Mouse (Mus musculus): ENCODE measurements around the gene Frs2. TPM values are rescaled to one million over a fixed set of nuclear protein-coding genes. Genes with fewer than 3 reads are reported as not detected.

The Frs2 gene
- polyA plus RNA-seq (2015; fragmentation: Nextera tagmentation; extraction: Ambion mirVana), result 14.2 and 16.8 TPM in 2 replicates

DNA sequence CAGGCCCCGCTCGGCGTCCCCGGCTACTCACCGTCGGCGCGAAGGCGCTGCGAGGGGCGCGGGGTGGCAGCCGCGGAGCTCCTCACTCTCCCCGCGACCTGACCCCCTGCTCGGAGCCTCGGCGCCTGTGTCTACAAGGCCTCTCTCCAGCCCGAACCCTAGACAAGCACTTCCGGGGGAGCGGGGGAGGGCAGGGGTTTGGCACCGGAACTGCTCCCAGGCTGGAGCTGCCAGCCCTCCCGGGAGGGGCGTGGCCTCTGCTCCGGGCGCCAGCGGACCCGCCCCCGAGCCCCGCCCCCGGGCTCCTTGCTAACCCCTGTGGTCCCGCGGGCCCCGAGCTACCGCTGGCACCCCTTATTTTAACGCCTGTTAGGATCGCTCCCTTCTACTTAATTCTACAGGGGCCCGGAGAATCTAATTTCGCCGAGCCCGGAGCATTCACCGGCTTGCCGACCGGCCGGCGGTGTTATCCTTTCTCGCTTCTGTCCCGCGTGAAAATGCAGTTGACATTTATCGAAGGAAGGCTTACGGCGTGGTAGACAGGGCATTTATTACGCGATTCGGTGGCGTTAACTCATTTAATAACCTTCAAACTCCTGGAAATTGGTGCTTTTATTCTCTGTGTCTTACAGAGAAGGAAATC is at the start of gene Frs2:
Frs2 (minus strand) TSS at position 174 of the 643 bp plus-strand sequence.
- peak within 1 kb of the TSS; percentile 81 for H3K4me2 ChIP-seq (replicated peaks)
- peaks cover 30% of the 10 kb centered on the region for H3K4me1 ChIP-seq (replicated peaks)
- WGBS, result under 1% methylated on average over 54 of the region's 57 CpGs
- peak within 1 kb of the TSS; percentile 91 for H3K27ac ChIP-seq
- H3K36me3 ChIP-seq, result no peaks in the 10 kb centered on the region
- peak within 1 kb of the TSS; percentile 97 for H3K9ac ChIP-seq
- H3K4me3 ChIP-seq (replicated peaks), result peak within 1 kb of the TSS; percentile 100
- H3K27me3 ChIP-seq (replicated peaks), result no peaks in the 10 kb centered on the region
- ATAC-seq, result peak; percentile 95
- H3K9me3 ChIP-seq, result no peaks in the 10 kb centered on the region

DNA sequence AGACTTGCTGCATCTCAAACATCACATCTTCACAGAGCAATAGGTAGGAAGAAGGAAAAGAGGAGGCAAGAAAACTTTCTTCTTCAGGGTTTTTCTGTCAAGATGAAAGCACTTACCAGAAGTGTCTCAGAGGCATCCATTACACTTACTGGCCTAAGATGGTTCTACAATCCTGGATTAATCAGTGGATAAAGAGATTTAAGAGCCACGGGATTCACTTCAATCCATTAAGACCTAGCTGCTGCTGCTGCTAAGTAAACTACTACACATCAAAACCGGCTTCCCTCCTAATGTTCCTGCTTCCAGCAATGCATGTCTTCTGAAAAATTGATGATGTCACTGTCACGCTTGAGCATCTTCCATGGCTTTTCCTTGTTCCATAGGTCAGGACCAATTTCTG is 48.4 kb upstream of the Frs2 start:
- H3K4me2 ChIP-seq (replicated peaks), result no peak overlapping the region
- H3K27me3 ChIP-seq (replicated peaks), result no peaks in the 10 kb centered on the region
- H3K36me3 ChIP-seq, result no peaks in the 10 kb centered on the region
- 82% methylated on average over 3 of the region's 3 CpGs for WGBS
- H3K4me3 ChIP-seq (replicated peaks), result no peak overlapping the region
- no peak overlapping the region for H3K9ac ChIP-seq
- no peak for ATAC-seq
- H3K9me3 ChIP-seq, result no peaks in the 10 kb centered on the region
- H3K4me1 ChIP-seq (replicated peaks), result 0 out of 2 replicates have a peak, but pooled peaks cover 5% of the 10 kb centered on the region
- H3K27ac ChIP-seq, result no peak overlapping the region

GRCm38 (mm10) chr10:117195748-117196147 is 47.4 kb upstream of the Frs2 start:
- H3K4me1 ChIP-seq (replicated peaks), result 0 out of 2 replicates have a peak, but pooled peaks cover 5% of the 10 kb centered on the region
- no peak overlapping the region for H3K4me3 ChIP-seq (replicated peaks)
- no peaks in the 10 kb centered on the region for H3K27me3 ChIP-seq (replicated peaks)
- ATAC-seq, result no peak
- H3K9me3 ChIP-seq, result no peaks in the 10 kb centered on the region
- H3K9ac ChIP-seq, result no peak overlapping the region
- no peak overlapping the region for H3K4me2 ChIP-seq (replicated peaks)
- H3K27ac ChIP-seq, result no peak overlapping the region
- 96% methylated on average over 4 of the region's 4 CpGs for WGBS
- no peaks in the 10 kb centered on the region for H3K36me3 ChIP-seq

- 74% methylated on average over 12 of the region's 12 CpGs for WGBS
- no peak overlapping the region for H3K27ac ChIP-seq
- no peak overlapping the region for H3K4me2 ChIP-seq (replicated peaks)
- no peak overlapping the region for H3K4me3 ChIP-seq (replicated peaks)
- no peaks in the 10 kb centered on the region for H3K9me3 ChIP-seq
- H3K9ac ChIP-seq, result no peak overlapping the region
- H3K4me1 ChIP-seq (replicated peaks), result 0 out of 2 replicates have a peak, but pooled peaks cover 5% of the 10 kb centered on the region
- H3K27me3 ChIP-seq (replicated peaks), result no peaks in the 10 kb centered on the region
- no peaks in the 10 kb centered on the region for H3K36me3 ChIP-seq
- ATAC-seq, result peak; percentile 34; the same call in 1 of the 2 replicates
These were observed 46.7 kb upstream of the Frs2 start for GRCm38 (mm10) chr10:117195005-117195404.

DNA sequence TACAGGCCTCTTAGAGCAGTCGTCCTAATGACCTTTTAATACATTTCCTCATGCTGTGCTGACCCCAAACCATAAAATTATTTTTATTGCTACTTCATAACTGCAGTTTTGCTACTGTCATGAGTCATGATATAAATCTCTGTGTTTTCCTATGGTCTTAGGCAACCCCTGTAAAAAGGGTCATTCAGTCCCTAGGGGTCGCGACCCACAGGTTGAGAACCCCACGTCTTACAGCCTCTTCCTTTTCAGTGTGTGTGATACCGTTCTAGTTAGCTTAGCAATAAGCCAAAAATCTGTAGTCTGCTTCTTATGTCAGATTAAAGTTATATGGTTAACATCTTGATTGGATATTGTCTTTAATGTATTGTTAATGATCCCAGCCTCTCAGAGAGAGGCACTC is 45.0 kb upstream of the Frs2 start:
- no peaks in the 10 kb centered on the region for H3K36me3 ChIP-seq

GRCm38 (mm10) chr10:117185399-117186089 is 37.2 kb upstream of the Frs2 start:
- H3K4me3 ChIP-seq (replicated peaks), result no peak overlapping the region
- peaks cover 2% of the 10 kb centered on the region; the same call in 1 of the 2 replicates for H3K4me1 ChIP-seq (replicated peaks)
- peak overlapping the region; percentile 18 for H3K4me2 ChIP-seq (replicated peaks)
- peak; percentile 60 for ATAC-seq
- no peaks in the 10 kb centered on the region for H3K9me3 ChIP-seq
- no peaks in the 10 kb centered on the region for H3K36me3 ChIP-seq
- no peaks in the 10 kb centered on the region for H3K27me3 ChIP-seq (replicated peaks)
- no peak overlapping the region for H3K27ac ChIP-seq
- no peak overlapping the region for H3K9ac ChIP-seq
- 28% methylated on average over 9 of the region's 9 CpGs for WGBS

More for the DNA sequence above, 45.0 kb upstream of the Frs2 start:
- Histone ChIP-seq H3K27me3 (replicated peaks) (no peaks in the 10 kb centered on the region), H3K4me2 (replicated peaks) (no peak overlapping the region), H3K4me3 (replicated peaks) (no peak overlapping the region), H3K9ac (no peak overlapping the region), H3K4me1 (replicated peaks) (0 out of 2 replicates have a peak, but pooled peaks cover 5% of the 10 kb centered on the region), H3K9me3 (no peaks in the 10 kb centered on the region), H3K27ac (no peak overlapping the region)
- WGBS, result 74% methylated on average over 5 of the region's 5 CpGs
- no peak for ATAC-seq

- H3K9me3 ChIP-seq, result no peaks in the 10 kb centered on the region; the same call in 1 of the 2 replicates
- no peak overlapping the region for H3K4me2 ChIP-seq (replicated peaks)
- 43% methylated on average over 3 of the region's 3 CpGs for WGBS
- ATAC-seq, result no peak
- H3K27me3 ChIP-seq (replicated peaks), result no peaks in the 10 kb centered on the region
- no peak overlapping the region for H3K4me3 ChIP-seq (replicated peaks)
- H3K4me1 ChIP-seq (replicated peaks), result peaks cover 2% of the 10 kb centered on the region; the same call in 1 of the 2 replicates
- no peak overlapping the region for H3K27ac ChIP-seq
- no peak overlapping the region for H3K9ac ChIP-seq
- no peaks in the 10 kb centered on the region for H3K36me3 ChIP-seq
These were observed 32.8 kb upstream of the Frs2 start for GRCm38 (mm10) chr10:117181098-117181497.

GRCm38 (mm10) chr10:117174645-117175044 is 26.3 kb upstream of the Frs2 start:
- Histone ChIP-seq H3K27ac (no peak overlapping the region), H3K4me2 (replicated peaks) (no peak overlapping the region), H3K9ac (no peak overlapping the region), H3K4me3 (replicated peaks) (no peak overlapping the region), H3K36me3 (no peaks in the 10 kb centered on the region), H3K9me3 (no peaks in the 10 kb centered on the region; the same call in 1 of the 2 replicates), H3K4me1 (replicated peaks) (0 out of 2 replicates have a peak, but pooled peaks cover 5% of the 10 kb centered on the region), H3K27me3 (replicated peaks) (no peaks in the 10 kb centered on the region)
- WGBS, result 59% methylated on average over 12 of the region's 12 CpGs
- ATAC-seq, result peak; percentile 44

DNA sequence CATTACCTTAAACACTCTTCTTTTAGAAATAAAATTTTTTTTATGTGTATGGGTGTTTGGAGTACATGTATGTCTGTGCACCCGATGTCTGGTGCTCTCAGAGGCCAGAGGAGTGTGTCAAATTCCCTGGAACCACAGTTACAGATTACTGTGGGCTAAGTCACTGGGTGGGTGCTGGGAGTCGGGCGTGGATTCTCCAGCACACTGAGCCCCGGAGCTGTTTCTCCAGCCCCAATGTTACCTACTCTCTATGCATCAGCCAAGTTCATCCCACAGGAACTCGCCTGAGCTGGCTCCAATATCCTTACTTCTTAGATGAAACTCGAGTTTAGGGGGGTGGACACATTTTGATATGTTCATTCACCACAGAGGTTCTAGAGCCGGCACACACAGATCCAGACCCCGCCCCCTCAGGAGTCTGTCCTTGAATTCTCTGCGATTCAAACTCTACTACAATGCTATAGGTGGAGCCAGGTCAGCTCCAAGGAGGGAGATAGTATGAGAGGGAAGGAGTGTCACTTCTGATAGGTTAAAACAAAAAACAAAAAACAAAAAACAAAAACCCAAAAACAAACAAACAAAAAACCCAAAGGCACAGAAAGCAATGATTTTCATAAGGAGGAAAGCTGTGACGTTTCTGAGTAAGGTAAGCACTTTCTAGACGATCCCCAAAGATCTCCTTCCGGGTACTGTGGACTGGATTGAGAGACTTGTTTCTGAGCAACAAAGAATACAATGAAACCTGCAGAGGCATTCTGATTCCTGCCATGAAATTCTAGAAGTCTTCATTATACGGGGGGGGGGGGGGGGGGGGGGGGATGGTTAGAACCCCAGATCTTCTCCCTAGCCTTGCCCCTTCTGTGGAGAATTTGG is 25.5 kb upstream of the Frs2 start:
- 0 out of 2 replicates have a peak overlapping the region, but pooled peaks have one; percentile 4 for H3K4me2 ChIP-seq (replicated peaks)
- no peak overlapping the region for H3K9ac ChIP-seq
- ATAC-seq, result peak; percentile 37; the same call in 1 of the 2 replicates
- H3K4me1 ChIP-seq (replicated peaks), result 0 out of 2 replicates have a peak, but pooled peaks cover 5% of the 10 kb centered on the region
- H3K4me3 ChIP-seq (replicated peaks), result no peak overlapping the region
- no peaks in the 10 kb centered on the region; the same call in 1 of the 2 replicates for H3K9me3 ChIP-seq
- 50% methylated on average over 12 of the region's 13 CpGs for WGBS
- no peak overlapping the region for H3K27ac ChIP-seq
- H3K36me3 ChIP-seq, result no peaks in the 10 kb centered on the region
- no peaks in the 10 kb centered on the region for H3K27me3 ChIP-seq (replicated peaks)

DNA sequence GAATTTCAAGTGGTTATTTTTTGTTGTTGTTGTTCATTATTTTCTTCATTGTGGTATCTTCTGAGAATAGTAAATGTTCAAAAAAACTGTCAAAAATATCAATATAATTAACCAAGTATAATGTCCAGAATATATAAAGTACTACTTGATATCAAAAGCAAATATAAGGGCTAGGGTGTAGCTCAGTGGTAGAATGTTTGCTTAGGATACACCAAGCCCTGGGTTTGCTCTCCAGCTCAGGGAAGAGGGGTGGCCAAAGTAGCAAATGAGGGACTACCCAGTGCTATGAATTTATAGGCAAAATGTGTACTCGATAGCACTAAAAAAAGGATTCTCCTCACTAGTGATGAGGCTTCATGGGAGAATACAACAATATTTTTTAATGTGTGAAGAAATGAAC is 24.8 kb upstream of the Frs2 start:
- no peak overlapping the region for H3K4me3 ChIP-seq (replicated peaks)
- 0 out of 2 replicates have a peak, but pooled peaks cover 5% of the 10 kb centered on the region for H3K4me1 ChIP-seq (replicated peaks)
- H3K36me3 ChIP-seq, result no peaks in the 10 kb centered on the region
- no peak overlapping the region for H3K4me2 ChIP-seq (replicated peaks)
- no peaks in the 10 kb centered on the region for H3K27me3 ChIP-seq (replicated peaks)
- H3K27ac ChIP-seq, result no peak overlapping the region
- H3K9ac ChIP-seq, result no peak overlapping the region
- 89% methylated on average over 1 of the region's 1 CpGs for WGBS
- no peak for ATAC-seq
- H3K9me3 ChIP-seq, result no peaks in the 10 kb centered on the region; the same call in 1 of the 2 replicates

GRCm38 (mm10) chr10:117172069-117172468 is 23.7 kb upstream of the Frs2 start:
- Histone ChIP-seq H3K27me3 (replicated peaks) (no peaks in the 10 kb centered on the region), H3K36me3 (no peaks in the 10 kb centered on the region), H3K4me1 (replicated peaks) (0 out of 2 replicates have a peak, but pooled peaks cover 5% of the 10 kb centered on the region), H3K4me2 (replicated peaks) (no peak overlapping the region), H3K9me3 (no peaks in the 10 kb centered on the region), H3K27ac (no peak overlapping the region), H3K4me3 (replicated peaks) (no peak overlapping the region), H3K9ac (no peak overlapping the region)
- WGBS, result 24% methylated on average over 3 of the region's 3 CpGs
- ATAC-seq, result peak; percentile 66; the same call in 1 of the 2 replicates
